Mouse (Mus musculus) MEL (cell line): ENCODE results near the gene Vsig4. TPM values are rescaled to one million over a fixed set of nuclear protein-coding genes. Genes with fewer than 3 reads are reported as not detected.
"Not testable (repeated sequence)": the region's sequence is repeated elsewhere in the genome, so short reads cannot be mapped to it uniquely, and the experiment has no call there.

Experiments
- DNase-seq: peaks from one replicate; pipeline ENCODE4 v3.0.0; 2011; ENCODE audit warnings: low read depth, low spot score
- H3K27ac ChIP-seq: 2 replicates; pipeline ENCODE4 v1.5.1; 2012; ENCODE audit warnings: low read depth, mild to moderate bottlenecking, control low read depth, low read length, moderate library complexity; ENCODE audit not compliant: control insufficient read depth
- H3K27me3 ChIP-seq, 2 experiments: fragments of 150-350 bp in 1 of 2; sonication (generic) in 1 of 2; 2 replicates each; pipeline ENCODE4 v1.6.1; 2012; ENCODE audit warnings: low read length in 2 of 2, mild to moderate bottlenecking in 2 of 2, improper control_type of control experiment in 1 of 2, moderate library complexity in 1 of 2; ENCODE audit not compliant: insufficient read depth in 2 of 2, control insufficient read depth in 1 of 2
- H3K36me3 ChIP-seq, 2 experiments: 2 replicates each; pipeline ENCODE4 v1.6.1; 2012 to 2014; ENCODE audit warnings: low read length in 2 of 2, improper control_type of control experiment in 1 of 2, inconsistent platforms in 1 of 2, mild to moderate bottlenecking in 1 of 2; ENCODE audit not compliant: insufficient read depth in 2 of 2, control insufficient read depth in 1 of 2
- H3K4me1 ChIP-seq, 2 experiments: fragments of 150-350 bp in 1 of 2; sonication (generic) in 1 of 2; 2 replicates each; pipeline ENCODE4 v1.6.1; 2012; ENCODE audit warnings: low read length in 2 of 2, improper control_type of control experiment in 1 of 2, mild to moderate bottlenecking in 1 of 2; ENCODE audit not compliant: insufficient read depth in 2 of 2, control insufficient read depth in 1 of 2
- H3K4me3 ChIP-seq, 2 experiments: fragments of 150-350 bp in 1 of 2; sonication (generic) in 1 of 2; 2 replicates each; pipeline ENCODE4 v1.5.1; 2012; ENCODE audit warnings: low read depth in 2 of 2, low read length in 2 of 2, mild to moderate bottlenecking in 2 of 2, moderate library complexity in 2 of 2, control low read depth in 1 of 2, improper control_type of control experiment in 1 of 2; ENCODE audit not compliant: control insufficient read depth in 1 of 2, insufficient read depth in 1 of 2
- H3K79me2 ChIP-seq: 2 replicates; pipeline ENCODE4 v1.6.1; 2012; ENCODE audit warnings: mild to moderate bottlenecking, low read length, moderate library complexity; ENCODE audit not compliant: control insufficient read depth, poor library complexity, insufficient read depth
- H3K9ac ChIP-seq: 2 replicates; pipeline ENCODE4 v1.6.1; 2012; ENCODE audit warnings: low read depth, mild to moderate bottlenecking, control low read depth, low read length, moderate library complexity; ENCODE audit not compliant: control insufficient read depth, poor library complexity, severe bottlenecking
- H3K9me3 ChIP-seq: fragments of 150-350 bp; sonication (generic); replicated peaks from 2 replicates; pipeline ENCODE4 v1.6.1; 2012; ENCODE audit warnings: mild to moderate bottlenecking, low read length, improper control_type of control experiment, moderate library complexity; ENCODE audit not compliant: insufficient read depth
- CHD2 ChIP-seq: IDR thresholded peaks from 2 replicates; pipeline ENCODE4 v1.6.1; 2011; ENCODE audit warnings: low read length, improper control_type of control experiment
- CTCF ChIP-seq, 3 experiments: IDR thresholded peaks in 2 of 3; conservative IDR thresholded peaks in 1 of 3; 2 replicates each; pipeline ENCODE4 v1.5.1; 2011 to 2012; ENCODE audit warnings: low read length in 3 of 3, low read depth in 2 of 3, mild to moderate bottlenecking in 2 of 3, improper control_type of control experiment in 1 of 3, inconsistent platforms in 1 of 3, mixed read lengths in 1 of 3, moderate library complexity in 1 of 3; ENCODE audit not compliant: control insufficient read depth in 1 of 3, insufficient read depth in 1 of 3, poor library complexity in 1 of 3, severe bottlenecking in 1 of 3
- E2F4 ChIP-seq: IDR thresholded peaks from 2 replicates; pipeline ENCODE4 v1.6.1; 2011; ENCODE audit warnings: low read depth, low read length, improper control_type of control experiment, borderline replicate concordance
- EP300 ChIP-seq, 2 experiments: IDR thresholded peaks; 2 replicates each; pipeline ENCODE4 v1.6.1; 2011; ENCODE audit warnings: improper control_type of control experiment in 2 of 2, low read length in 2 of 2, low read depth in 1 of 2, mild to moderate bottlenecking in 1 of 2
- ETS1 ChIP-seq: IDR thresholded peaks from 2 replicates; pipeline ENCODE4 v1.6.1; 2012; ENCODE audit warnings: low read depth, mild to moderate bottlenecking, inconsistent platforms, low read length, improper control_type of control experiment, moderate library complexity
- GABPA ChIP-seq: IDR thresholded peaks from 2 replicates; pipeline ENCODE4 v1.6.1; 2012; ENCODE audit warnings: low read depth, mild to moderate bottlenecking, inconsistent platforms, low read length, improper control_type of control experiment, moderate library complexity
- GATA1 ChIP-seq: IDR thresholded peaks from 2 replicates; pipeline ENCODE4 v1.6.1; 2011; ENCODE audit warnings: low read depth, low read length, improper control_type of control experiment
- MAFK ChIP-seq: IDR thresholded peaks from 2 replicates; pipeline ENCODE4 v1.6.1; 2011; ENCODE audit warnings: low read depth, mild to moderate bottlenecking, low read length, improper control_type of control experiment, borderline replicate concordance
- MXI1 ChIP-seq: IDR thresholded peaks from 2 replicates; pipeline ENCODE4 v1.6.1; 2011; ENCODE audit warnings: mild to moderate bottlenecking, low read depth, low read length, improper control_type of control experiment
- MYB ChIP-seq: IDR thresholded peaks from 2 replicates; pipeline ENCODE4 v1.6.1; 2011; ENCODE audit warnings: mild to moderate bottlenecking, low read depth, low read length, improper control_type of control experiment
- NELFE ChIP-seq: IDR thresholded peaks from 2 replicates; pipeline ENCODE4 v1.6.1; 2011; ENCODE audit warnings: low read depth, low read length, improper control_type of control experiment
- POLR2A ChIP-seq, 2 experiments: IDR thresholded peaks; 2 replicates each; pipeline ENCODE4 v1.6.1; 2011 to 2012; ENCODE audit warnings: low read length in 2 of 2, mild to moderate bottlenecking in 2 of 2, control low read depth in 1 of 2, improper control_type of control experiment in 1 of 2, low read depth in 1 of 2, moderate library complexity in 1 of 2; ENCODE audit not compliant: control insufficient read depth in 1 of 2, insufficient read depth in 1 of 2, poor library complexity in 1 of 2
- RAD21 ChIP-seq: IDR thresholded peaks from 2 replicates; pipeline ENCODE4 v1.6.1; 2011; ENCODE audit warnings: mild to moderate bottlenecking, low read depth, low read length, improper control_type of control experiment
- SMC3 ChIP-seq: IDR thresholded peaks from 2 replicates; pipeline ENCODE4 v1.6.1; 2011; ENCODE audit warnings: low read depth, low read length, improper control_type of control experiment
- TCF12 ChIP-seq: IDR thresholded peaks from 2 replicates; pipeline ENCODE4 v1.6.1; 2014; ENCODE audit warnings: low read depth, mild to moderate bottlenecking, inconsistent platforms, low read length, improper control_type of control experiment, moderate library complexity
- ZC3H11A ChIP-seq: IDR thresholded peaks from 2 replicates; pipeline ENCODE4 v1.6.1; 2012; ENCODE audit warnings: low read depth, mild to moderate bottlenecking, inconsistent platforms, low read length, improper control_type of control experiment
- ZMIZ1 ChIP-seq: IDR thresholded peaks from 2 replicates; pipeline ENCODE4 v1.6.1; 2012; ENCODE audit warnings: low read depth, mild to moderate bottlenecking, inconsistent platforms, low read length, improper control_type of control experiment, moderate library complexity
- polyA plus RNA-seq, 2 experiments: library from polyadenylated mRNA; stranded (reverse) in 1 of 2; unstranded in 1 of 2; fragments of >175 nt in 1 of 2; fragments of >200 nt in 1 of 2; gene quantifications; 2 replicates each; pipeline versions ENCODE4 v1.2.1 to v1.2.4; 2012; ENCODE audit warnings: low replicate concordance in 2 of 2, low read depth in 1 of 2; ENCODE audit not compliant: insufficient read length in 2 of 2, insufficient read depth in 1 of 2, missing spikeins in 1 of 2
- total RNA-seq: library from RNA; depleted of rRNA; stranded (reverse); fragments of 300-350 nt; gene quantifications from 2 replicates; pipeline ENCODE4 v1.2.3, GENCODE M21; 2012; rRNA removed

Gene Vsig4
- total and polyA plus RNA-seq, 3 experiments: not detected

DNA sequence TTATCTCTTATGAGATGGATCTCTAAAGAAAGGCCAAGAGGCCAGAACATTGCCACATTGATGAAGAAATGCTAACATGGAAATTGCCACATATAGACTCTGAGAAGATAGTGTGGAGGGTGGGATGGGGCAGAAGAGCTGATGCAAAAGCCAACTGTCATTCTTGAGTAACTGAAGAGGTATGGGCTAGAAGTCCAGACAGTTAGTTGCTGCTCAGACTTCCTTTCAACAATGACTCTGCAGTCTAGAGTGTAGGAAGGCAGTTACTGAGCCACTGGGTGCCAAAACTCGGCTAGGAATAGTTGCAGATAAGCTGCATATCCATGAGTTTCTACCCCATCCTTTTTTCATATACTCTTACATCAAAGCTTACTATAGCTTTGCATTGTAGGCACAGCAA lies 75.2 kb downstream of the Vsig4 start:
- DNase-seq: peak; percentile 69
- no peaks in the 10 kb centered on the region for H3K9me3 ChIP-seq
- TF ChIP-seq E2F4: no peak
- peak; percentile 68 to 85 for TF ChIP-seq EP300 (IDR thresholded peaks at IDR 0.05; ENCODE audit: low read depth in 1 of 2, low read length in 2 of 2)
- TF ChIP-seq CHD2: no peak
- TF ChIP-seq TCF12: peak; percentile 41; the same call in 1 of the 2 replicates
- peak; percentile 21; the same call in 1 of the 2 replicates for TF ChIP-seq GATA1
- peak; percentile 74 for TF ChIP-seq ETS1
- TF ChIP-seq MYB: peak; percentile 86
- TF ChIP-seq ZMIZ1: no peak
- peak; percentile 64; the same call in 1 of the 2 replicates for TF ChIP-seq GABPA
- H3K4me3 ChIP-seq: no peak overlapping the region
- H3K36me3 ChIP-seq: peaks cover 0 to 17% of the 10 kb centered on the region in 2 experiments; a peak in 2 of 4 replicates
- no peak overlapping the region for H3K9ac ChIP-seq
- H3K27ac ChIP-seq: peak overlapping the region; percentile 31; the same call in 1 of the 2 replicates
- H3K27me3 ChIP-seq: no peaks in the 10 kb centered on the region
- H3K4me1 ChIP-seq: peaks cover 3 to 13% of the 10 kb centered on the region in 2 experiments; a peak in 2 of 4 replicates
- no peaks in the 10 kb centered on the region for H3K79me2 ChIP-seq

DNA sequence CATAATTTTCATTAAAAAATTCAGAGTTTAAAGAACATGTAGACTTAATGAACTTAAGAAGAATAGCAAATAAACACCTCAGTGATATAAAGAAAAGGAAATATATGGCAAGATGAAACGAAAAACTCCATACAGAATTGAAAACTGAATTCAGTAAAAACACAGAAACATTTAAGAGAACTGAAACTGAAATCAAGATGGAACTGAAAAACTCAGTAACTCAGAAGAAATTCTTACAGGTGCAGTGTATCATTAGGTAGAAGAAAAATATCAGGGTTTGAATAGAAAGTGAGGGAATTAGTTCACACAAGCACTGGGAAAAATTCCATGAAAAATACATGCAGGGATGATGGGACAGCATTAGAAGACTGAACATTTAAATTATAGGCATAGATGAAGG lies 86.4 kb downstream of the Vsig4 start:
- no peaks in the 10 kb centered on the region for H3K4me1 ChIP-seq
- no peak overlapping the region for H3K9ac ChIP-seq
- no peaks in the 10 kb centered on the region for H3K27me3 ChIP-seq
- H3K4me3 ChIP-seq: no peak overlapping the region
- H3K79me2 ChIP-seq: no peaks in the 10 kb centered on the region
- no peak overlapping the region for H3K27ac ChIP-seq
- H3K9me3 ChIP-seq: no peaks in the 10 kb centered on the region
- no peak for TF ChIP-seq MXI1
- TF ChIP-seq ZC3H11A: no peak
- TF ChIP-seq EP300 (IDR thresholded peaks at IDR 0.05; ENCODE audit: low read depth in 1 of 2, low read length in 2 of 2): no peak
- no peak for TF ChIP-seq ZMIZ1
- TF ChIP-seq NELFE: no peak
- no peak for TF ChIP-seq GABPA
- TF ChIP-seq POLR2A (IDR thresholded peaks at IDR 0.05; ENCODE audit: control insufficient read depth in 1 of 2, insufficient read depth in 1 of 2, low read depth in 1 of 2, low read length in 2 of 2, poor library complexity in 1 of 2): no peak
- TF ChIP-seq GATA1: no peak
- TF ChIP-seq MAFK: no peak
- TF ChIP-seq, all 39 proteins: peak for 0
- no peaks in the 10 kb centered on the region for H3K36me3 ChIP-seq
- no peak for DNase-seq

DNA sequence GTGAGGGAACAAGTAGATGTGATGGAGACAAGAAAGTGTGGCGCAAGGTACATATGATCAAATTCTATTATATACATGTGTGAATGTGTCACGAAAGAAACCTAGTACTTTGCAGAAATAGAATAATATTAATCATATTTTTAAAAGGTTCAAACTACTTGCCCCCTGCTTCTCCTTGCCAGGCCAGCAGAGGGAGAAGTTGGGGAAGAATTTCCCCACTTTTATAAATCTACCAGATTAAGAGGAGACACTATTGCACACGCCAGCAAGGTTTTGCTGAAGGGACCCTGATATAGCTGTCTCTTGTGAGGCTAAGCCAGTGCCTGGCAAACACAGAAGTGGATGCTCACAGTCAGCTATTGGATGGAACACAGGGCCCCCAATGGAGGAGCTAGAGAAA lies 88.1 kb downstream of the Vsig4 start:
- not testable (repeated sequence) for H3K79me2 ChIP-seq, H3K4me1 ChIP-seq, H3K36me3 ChIP-seq, H3K27ac ChIP-seq, H3K9ac ChIP-seq, H3K9me3 ChIP-seq
- TF ChIP-seq SMC3: peak; percentile 73
- TF ChIP-seq RAD21: peak; percentile 42
- peak; percentile 42; the same call in 1 of the 2 replicates for TF ChIP-seq ZC3H11A
- peak in 2 of 3 experiments; percentile 6 to 46; a peak in 3 of 6 replicates for TF ChIP-seq CTCF (IDR thresholded peaks at IDR 0.05 in 2 of 3, conservative IDR thresholded peaks at IDR 0.05 in 1 of 3; ENCODE audit: control insufficient read depth in 1 of 3, insufficient read depth in 1 of 3, low read depth in 2 of 3, low read length in 3 of 3, poor library complexity in 1 of 3, severe bottlenecking in 1 of 3)
- TF ChIP-seq, all 39 proteins: peak for 4; not testable (repeated sequence) for 35
- not testable (repeated sequence) for H3K27me3 ChIP-seq, DNase-seq, H3K4me3 ChIP-seq

Other genes with a start within 250 kb of the Vsig4 start
- gene Msn, start 197.4 kb downstream of the Vsig4 start, total RNA-seq: 15.5 and 30.1 TPM in 2 replicates
- 100 to 1,000 TPM in 1 of 2 experiments, 10 to 100 TPM in 1; 88.1 to 132 TPM for gene Msn, start 197.4 kb downstream of the Vsig4 start, polyA plus RNA-seq
- not detected in 2 replicates for gene Heph, start 161.9 kb upstream of the Vsig4 start, total RNA-seq
- gene Heph, start 161.9 kb upstream of the Vsig4 start, polyA plus RNA-seq: not detected
- not detected in 2 replicates for gene Hsf3, start 162.9 kb upstream of the Vsig4 start, total RNA-seq
- gene Hsf3, start 162.9 kb upstream of the Vsig4 start, polyA plus RNA-seq: not detected